Mouse (Mus musculus) right cerebral cortex, postnatal 25 days (tissue): ENCODE measurements around the gene Camk2g.
A peak's percentile ranks its signal among the peaks of the same experiment; 100 is the strongest.
"Not testable (repeated sequence)": the region's sequence is repeated elsewhere in the genome, so short reads cannot be mapped to it uniquely, and the experiment has no call there.

Experiments
- DNase-seq: peaks from one replicate; pipeline ENCODE4 v3.0.0; 2022

Camk2g gene

GRCm38 (mm10) chr14:20735892-20736390 lies 57.9 kb downstream of the Camk2g start:
- no peak for DNase-seq

GRCm38 (mm10) chr14:20735052-20735451 lies 58.8 kb downstream of the Camk2g start:
- DNase-seq, result no peak

- DNase-seq, result peak; percentile 89
These were observed 59.7 kb downstream of the Camk2g start, which contains the start of gene Ndst2 for GRCm38 (mm10) chr14:20733952-20734774. TSS of gene Ndst2 (minus strand) at chr14:20734562.

GRCm38 (mm10) chr14:20733041-20733951 lies 60.6 kb downstream of the Camk2g start:
- DNase-seq, result no peak

- no peak for DNase-seq
These were observed 62.9 kb downstream of the Camk2g start for GRCm38 (mm10) chr14:20730853-20731602.

GRCm38 (mm10) chr14:20729871-20730270 lies 64.0 kb downstream of the Camk2g start:
- no peak for DNase-seq

GRCm38 (mm10) chr14:20725660-20726339 lies 68.1 kb downstream of the Camk2g start:
- no peak for DNase-seq

GRCm38 (mm10) chr14:20724043-20724442 lies 69.8 kb downstream of the Camk2g start:
- peak; percentile 71 for DNase-seq

- no peak for DNase-seq
These were observed 70.9 kb downstream of the Camk2g start for GRCm38 (mm10) chr14:20723006-20723405.

GRCm38 (mm10) chr14:20721371-20721770 lies 72.5 kb downstream of the Camk2g start:
- DNase-seq, result no peak

- DNase-seq, result no peak
These were observed 74.1 kb downstream of the Camk2g start for GRCm38 (mm10) chr14:20719767-20720166.

GRCm38 (mm10) chr14:20718443-20718842 lies 75.4 kb downstream of the Camk2g start:
- no peak for DNase-seq

- DNase-seq, result no peak
These were observed 80.1 kb downstream of the Camk2g start for GRCm38 (mm10) chr14:20713832-20714231.

- DNase-seq, result no peak
These were observed 85.6 kb downstream of the Camk2g start for GRCm38 (mm10) chr14:20708239-20708638.

- DNase-seq, result peak; percentile 94
These were observed 86.4 kb downstream of the Camk2g start, which contains the start of gene Zswim8 for GRCm38 (mm10) chr14:20707201-20708190. TSS of gene Zswim8 (plus strand) at chr14:20707552.

- DNase-seq, result not testable (repeated sequence)
These were observed 90.4 kb downstream of the Camk2g start for GRCm38 (mm10) chr14:20703461-20703860.

GRCm38 (mm10) chr14:20702741-20703381 lies 91.0 kb downstream of the Camk2g start, which contains the start of gene Chchd1:
TSS of gene Chchd1 (plus strand) at chr14:20703006.
- DNase-seq, result peak; percentile 92

- no peak for DNase-seq
These were observed 91.7 kb downstream of the Camk2g start for GRCm38 (mm10) chr14:20702096-20702740.

GRCm38 (mm10) chr14:20701554-20701953 lies 92.3 kb downstream of the Camk2g start:
- no peak for DNase-seq
